Mouse (Mus musculus) spleen, adult 2 months (tissue): Measurements from ENCODE around the gene Camta2. TPM values are rescaled to one million over a fixed set of nuclear protein-coding genes. Genes with fewer than 3 reads are reported as not detected.

ENCODE experiments used
- DNase-seq, 2 experiments: peaks; one replicate each; pipeline versions ENCODE4 v3.0.0 to v3.0.0-alpha.2; 2012 to 2021; ENCODE audit warnings: low spot score in 2 of 2, low read depth in 1 of 2
- H3K27ac ChIP-seq: fragments of 200-500 bp; 2 replicates; pipeline ENCODE4 v1.5.1; 2012; ENCODE audit warnings: low read length, inconsistent platforms; ENCODE audit not compliant: insufficient read depth
- H3K27me3 ChIP-seq: fragments of 200-500 bp; 2 replicates; pipeline ENCODE4 v1.6.1; 2012; ENCODE audit warnings: mild to moderate bottlenecking, moderate library complexity, low read length, inconsistent platforms; ENCODE audit not compliant: control insufficient read depth, insufficient read depth
- H3K36me3 ChIP-seq: fragments of 200-500 bp; 2 replicates; pipeline ENCODE4 v1.6.1; 2012; ENCODE audit warnings: mild to moderate bottlenecking, low read length, inconsistent platforms; ENCODE audit not compliant: control insufficient read depth, insufficient read depth
- H3K4me1 ChIP-seq: fragments of 200-500 bp; 2 replicates; pipeline ENCODE4 v1.6.1; 2011; ENCODE audit warnings: inconsistent platforms; ENCODE audit not compliant: control insufficient read depth, insufficient read depth, insufficient read length
- H3K4me3 ChIP-seq: fragments of 200-500 bp; 2 replicates; pipeline ENCODE4 v1.5.1; 2011; ENCODE audit warnings: mild to moderate bottlenecking, inconsistent platforms; ENCODE audit not compliant: insufficient read depth, insufficient read length; ENCODE audit errors: extremely low read depth
- CTCF ChIP-seq: fragments of 200-500 bp; IDR thresholded peaks from 2 replicates; pipeline ENCODE4 v1.5.1; 2011; ENCODE audit warnings: mild to moderate bottlenecking, inconsistent platforms; ENCODE audit not compliant: insufficient read depth, insufficient read length, insufficient replicate concordance; ENCODE audit errors: extremely low read depth
- POLR2A ChIP-seq: fragments of 200-500 bp; IDR thresholded peaks from 2 replicates; pipeline ENCODE4 v1.6.1; 2011; ENCODE audit warnings: low read depth, low read length, inconsistent platforms
- WGBS: fragments of 180-500 bp; shearing (Covaris S2); methylation state at CpG from one replicate; pipeline ENCODE4 v1.1.7; 2018; 5-methylcytosine and 5-hydroxymethylcytosine counted together
- polyA plus RNA-seq: library from polyadenylated mRNA; depleted of rRNA; stranded (reverse); fragments of >200 nt; gene quantifications from 2 replicates; pipeline ENCODE4 v1.2.3, GENCODE M21; 2012

Camta2 gene
- polyA plus RNA-seq, 1 experiment = 36.6 TPM

GRCm38 (mm10) chr11:70667271-70668150 lies 20.4 kb downstream of the Camta2 start:
- no peak overlapping the region for H3K27ac ChIP-seq
- peaks cover 20% of the 10 kb centered on the region for H3K36me3 ChIP-seq
- no peak for TF ChIP-seq POLR2A
- no peak for TF ChIP-seq CTCF
- H3K27me3 ChIP-seq = no peaks in the 10 kb centered on the region
- H3K4me3 ChIP-seq = no peak overlapping the region
- no peak for DNase-seq
- 82% methylated on average over 14 of the region's 14 CpGs for WGBS
- H3K4me1 ChIP-seq = peaks cover 9% of the 10 kb centered on the region; the same call in 1 of the 2 replicates

GRCm38 (mm10) chr11:70666687-70667086 lies 21.2 kb downstream of the Camta2 start:
- H3K27me3 ChIP-seq = no peaks in the 10 kb centered on the region
- WGBS = 96% methylated on average over 8 of the region's 8 CpGs
- H3K4me1 ChIP-seq = peaks cover 9% of the 10 kb centered on the region; the same call in 1 of the 2 replicates
- no peak overlapping the region for H3K27ac ChIP-seq
- TF ChIP-seq POLR2A (no peak), CTCF (no peak)
- peaks cover 20% of the 10 kb centered on the region for H3K36me3 ChIP-seq
- no peak for DNase-seq
- no peak overlapping the region for H3K4me3 ChIP-seq

GRCm38 (mm10) chr11:70664741-70665140 lies 23.2 kb downstream of the Camta2 start:
- H3K4me3 ChIP-seq = no peak overlapping the region
- WGBS = 96% methylated on average over 9 of the region's 9 CpGs
- H3K27ac ChIP-seq = no peak overlapping the region
- H3K27me3 ChIP-seq = no peaks in the 10 kb centered on the region
- H3K36me3 ChIP-seq = peaks cover 20% of the 10 kb centered on the region
- TF ChIP-seq CTCF (no peak), POLR2A (no peak)
- H3K4me1 ChIP-seq = peaks cover 4% of the 10 kb centered on the region; the same call in 1 of the 2 replicates
- DNase-seq = no peak

- WGBS = 93% methylated on average over 6 of the region's 6 CpGs
- DNase-seq = no peak
- TF ChIP-seq CTCF (no peak), POLR2A (no peak)
- Histone ChIP-seq H3K36me3 (peaks cover 20% of the 10 kb centered on the region), H3K27ac (no peak overlapping the region), H3K4me1 (peaks cover 4% of the 10 kb centered on the region; the same call in 1 of the 2 replicates), H3K4me3 (no peak overlapping the region), H3K27me3 (no peaks in the 10 kb centered on the region)
Observed at GRCm38 (mm10) chr11:70663957-70664356, 23.9 kb downstream of the Camta2 start.

- Histone ChIP-seq H3K27ac (no peak overlapping the region), H3K4me3 (no peak overlapping the region), H3K36me3 (peaks cover 20% of the 10 kb centered on the region), H3K4me1 (peaks cover 5% of the 10 kb centered on the region; the same call in 1 of the 2 replicates), H3K27me3 (no peaks in the 10 kb centered on the region)
- no peak for TF ChIP-seq CTCF
- no peak for TF ChIP-seq POLR2A
- no peak for DNase-seq
- WGBS = 94% methylated on average over 8 of the region's 8 CpGs
Observed at GRCm38 (mm10) chr11:70663101-70663500, 24.8 kb downstream of the Camta2 start.

- WGBS = 91% methylated on average over 8 of the region's 8 CpGs
- no peak for DNase-seq
- TF ChIP-seq CTCF (no peak), POLR2A (no peak)
- Histone ChIP-seq H3K27me3 (no peaks in the 10 kb centered on the region), H3K4me1 (peaks cover 22% of the 10 kb centered on the region; the same call in 1 of the 2 replicates), H3K4me3 (no peak overlapping the region), H3K27ac (no peak overlapping the region), H3K36me3 (peaks cover 20% of the 10 kb centered on the region)
Observed at GRCm38 (mm10) chr11:70660571-70660970, 27.3 kb downstream of the Camta2 start.

- Histone ChIP-seq H3K4me1 (peaks cover 22% of the 10 kb centered on the region; the same call in 1 of the 2 replicates), H3K27ac (no peak overlapping the region), H3K4me3 (no peak overlapping the region), H3K27me3 (no peaks in the 10 kb centered on the region), H3K36me3 (peaks cover 11% of the 10 kb centered on the region)
- TF ChIP-seq POLR2A (no peak), CTCF (no peak)
- WGBS = 90% methylated on average over 8 of the region's 8 CpGs
- no peak for DNase-seq
Observed at GRCm38 (mm10) chr11:70658942-70659341, 29.0 kb downstream of the Camta2 start.
